ENCODE assay signal across 13 mouse cellular contexts in the genomic region with DNA sequence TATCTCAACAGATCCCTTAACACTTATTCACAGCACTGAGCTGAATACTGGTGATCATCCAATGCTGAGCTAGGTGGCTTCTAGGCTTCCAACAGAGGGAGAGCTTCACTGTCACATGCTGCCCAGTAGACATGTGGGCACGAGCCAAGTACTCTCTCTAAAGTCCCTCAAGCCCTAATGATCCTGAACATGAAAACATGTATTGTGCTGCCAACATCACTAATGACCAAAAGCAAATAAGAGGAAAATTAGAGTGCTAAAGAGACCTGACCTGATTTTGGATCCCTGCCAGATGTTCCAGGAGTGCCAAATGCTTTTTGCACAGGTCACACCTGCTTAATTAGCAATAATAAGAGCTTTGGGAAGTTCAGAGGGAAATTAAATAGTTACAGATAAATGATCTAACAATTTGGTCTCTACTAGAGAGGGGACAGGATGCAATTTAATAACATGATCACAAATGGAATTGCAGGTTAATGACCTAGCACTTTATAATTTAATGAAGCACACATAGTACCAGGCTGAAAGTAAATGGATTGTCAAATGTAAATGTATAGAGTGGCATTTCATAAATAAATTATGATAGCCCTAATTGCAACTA.
A peak's percentile ranks its signal among the peaks of the same experiment; 100 is the strongest.
DNase-seq lines count a peak whose midpoint lies in the region; ATAC-seq and TF ChIP-seq lines count a peak whose summit lies in the region.
"Had no signal": no experiment of that assay in that cellular context is flagged by ENCODE, and none has a peak within 500 bp of the region (broad histone marks: within the 10 kb centered on the region; RNA-seq: fewer than 3 reads in every experiment).

No protein-coding gene starts in this region.

- H3K9ac ChIP-seq in hindbrain, embryonic 13.5 days = no peak overlapping the region
- no peak overlapping the region for H3K9ac ChIP-seq in hindbrain, embryonic 11.5 days (ENCODE audit: low read depth, low read length)
- no peak overlapping the region for H3K9ac ChIP-seq in neural tube, embryonic 13.5 days
- H3K9ac ChIP-seq in neural tube, embryonic 15.5 days (replicated peaks) = no peak overlapping the region
- no peak overlapping the region for H3K9ac ChIP-seq in hindbrain, postnatal 0 days (replicated peaks; ENCODE audit: low read length)
- H3K9ac ChIP-seq: limb, embryonic 15.5 days; liver, postnatal 0 days; midbrain, embryonic 12.5 days had no signal

- ATAC-seq in hindbrain, embryonic 13.5 days (ENCODE audit: low FRiP score) = peak; percentile 61; the same call in 1 of the 2 replicates
- no peak for ATAC-seq in hindbrain, embryonic 11.5 days (ENCODE audit: low FRiP score)
- ATAC-seq in neural tube, embryonic 13.5 days (ENCODE audit: low read depth) = peak; percentile 69
- no peak for ATAC-seq in neural tube, embryonic 15.5 days (ENCODE audit: low FRiP score)
- no peak for ATAC-seq in hindbrain, postnatal 0 days
- no peak for ATAC-seq in megakaryocyte, adult 5-6 weeks (ENCODE audit: poor library complexity, severe bottlenecking)
- ATAC-seq: liver, postnatal 0 days had no signal

- H3K9me3 ChIP-seq in hindbrain, embryonic 13.5 days = no peaks in the 10 kb centered on the region
- no peaks in the 10 kb centered on the region for H3K9me3 ChIP-seq in hindbrain, embryonic 11.5 days (ENCODE audit: control insufficient read depth, low read length)
- H3K9me3 ChIP-seq in neural tube, embryonic 13.5 days = no peaks in the 10 kb centered on the region
- H3K9me3 ChIP-seq in neural tube, embryonic 15.5 days (replicated peaks) = no peaks in the 10 kb centered on the region
- H3K9me3 ChIP-seq in hindbrain, postnatal 0 days (ENCODE audit: low read length) = no peaks in the 10 kb centered on the region
- H3K9me3 ChIP-seq: limb, embryonic 15.5 days; midbrain, embryonic 12.5 days had no signal

- H3K4me1 ChIP-seq in hindbrain, embryonic 13.5 days (replicated peaks) = no peaks in the 10 kb centered on the region
- H3K4me1 ChIP-seq in hindbrain, embryonic 11.5 days (replicated peaks; ENCODE audit: control insufficient read depth, insufficient read depth, low read length) = no peaks in the 10 kb centered on the region
- H3K4me1 ChIP-seq in neural tube, embryonic 13.5 days (replicated peaks) = no peaks in the 10 kb centered on the region
- no peaks in the 10 kb centered on the region for H3K4me1 ChIP-seq in neural tube, embryonic 15.5 days
- no peaks in the 10 kb centered on the region for H3K4me1 ChIP-seq in hindbrain, postnatal 0 days (ENCODE audit: insufficient read depth, low read length)
- H3K4me1 ChIP-seq: limb, embryonic 15.5 days; midbrain, embryonic 12.5 days had no signal

- H3K4me2 ChIP-seq in hindbrain, embryonic 13.5 days = no peak overlapping the region
- H3K4me2 ChIP-seq in hindbrain, embryonic 11.5 days (replicated peaks; ENCODE audit: low read depth, low read length) = no peak overlapping the region
- no peak overlapping the region for H3K4me2 ChIP-seq in neural tube, embryonic 13.5 days
- no peak overlapping the region for H3K4me2 ChIP-seq in neural tube, embryonic 15.5 days
- H3K4me2 ChIP-seq in hindbrain, postnatal 0 days (ENCODE audit: low read depth, low read length) = no peak overlapping the region
- H3K4me2 ChIP-seq: limb, embryonic 15.5 days; midbrain, embryonic 12.5 days had no signal

- 39% methylated on average over 1 of the region's 1 CpGs for WGBS in hindbrain, embryonic 13.5 days
- WGBS in hindbrain, embryonic 11.5 days = 50% methylated on average over 1 of the region's 1 CpGs
- 27% methylated on average over 1 of the region's 1 CpGs for WGBS in neural tube, embryonic 13.5 days
- WGBS in neural tube, embryonic 15.5 days = 26% methylated on average over 1 of the region's 1 CpGs
- WGBS in hindbrain, postnatal 0 days = 39% methylated on average over 1 of the region's 1 CpGs

- no peak overlapping the region for H3K4me3 ChIP-seq in hindbrain, embryonic 13.5 days
- no peak overlapping the region for H3K4me3 ChIP-seq in hindbrain, embryonic 11.5 days (ENCODE audit: low read depth, low read length)
- no peak overlapping the region for H3K4me3 ChIP-seq in neural tube, embryonic 13.5 days
- no peak overlapping the region for H3K4me3 ChIP-seq in neural tube, embryonic 15.5 days (replicated peaks)
- H3K4me3 ChIP-seq in hindbrain, postnatal 0 days (ENCODE audit: low read length) = no peak overlapping the region
- H3K4me3 ChIP-seq: limb, embryonic 15.5 days; midbrain, embryonic 12.5 days had no signal

- no peaks in the 10 kb centered on the region for H3K36me3 ChIP-seq in hindbrain, embryonic 13.5 days
- no peaks in the 10 kb centered on the region for H3K36me3 ChIP-seq in hindbrain, embryonic 11.5 days (ENCODE audit: control insufficient read depth, insufficient read depth, low read length)
- no peaks in the 10 kb centered on the region for H3K36me3 ChIP-seq in neural tube, embryonic 13.5 days
- H3K36me3 ChIP-seq in neural tube, embryonic 15.5 days = no peaks in the 10 kb centered on the region
- no peaks in the 10 kb centered on the region for H3K36me3 ChIP-seq in hindbrain, postnatal 0 days (ENCODE audit: insufficient read depth, low read length)
- H3K36me3 ChIP-seq: limb, embryonic 15.5 days; midbrain, embryonic 12.5 days had no signal

- no peak for DNase-seq in hindbrain, embryonic 11.5 days (ENCODE audit: low spot score)
- DNase-seq in hindbrain, postnatal 0 days (ENCODE audit: low spot score) = peak; percentile 48
- DNase-seq in spleen, postnatal 14 days (ENCODE audit: low spot score in 2 of 2) = no peak
- DNase-seq: cerebellum, adult 18-20 months; kidney, adult 11 months; liver, postnatal 0 days; thymus, postnatal 4 days had no signal

- no peak overlapping the region for H3K27ac ChIP-seq in hindbrain, embryonic 13.5 days
- no peak overlapping the region for H3K27ac ChIP-seq in hindbrain, embryonic 11.5 days (ENCODE audit: low read depth, low read length)
- H3K27ac ChIP-seq in neural tube, embryonic 13.5 days (replicated peaks) = no peak overlapping the region
- H3K27ac ChIP-seq in neural tube, embryonic 15.5 days (replicated peaks) = no peak overlapping the region
- no peak overlapping the region for H3K27ac ChIP-seq in hindbrain, postnatal 0 days
- H3K27ac ChIP-seq: limb, embryonic 15.5 days; midbrain, embryonic 12.5 days had no signal

- no peaks in the 10 kb centered on the region for H3K27me3 ChIP-seq in hindbrain, embryonic 13.5 days
- H3K27me3 ChIP-seq in hindbrain, embryonic 11.5 days (ENCODE audit: control insufficient read depth, insufficient read depth, low read length) = no peaks in the 10 kb centered on the region
- no peaks in the 10 kb centered on the region for H3K27me3 ChIP-seq in neural tube, embryonic 13.5 days
- H3K27me3 ChIP-seq in neural tube, embryonic 15.5 days (replicated peaks) = no peaks in the 10 kb centered on the region
- no peaks in the 10 kb centered on the region for H3K27me3 ChIP-seq in hindbrain, postnatal 0 days (ENCODE audit: insufficient read depth, low read length)
- H3K27me3 ChIP-seq: limb, embryonic 15.5 days; midbrain, embryonic 12.5 days had no signal

- TF ChIP-seq CTCF in hindbrain, postnatal 0 days (IDR thresholded peaks at IDR 0.05; ENCODE audit: low read depth) = no peak

Comparison
In these comparisons a context has a peak if more than half of its experiments do, and no peak if none do; other contexts are left out.
1. ATAC-seq: peak in hindbrain, embryonic 13.5 days (single experiment) and neural tube, embryonic 13.5 days (single experiment); none in hindbrain, embryonic 11.5 days (single experiment), neural tube, embryonic 15.5 days (single experiment), hindbrain, postnatal 0 days (single experiment) and megakaryocyte, adult 5-6 weeks (single experiment).